Mouse (Mus musculus) ES-E14 (cell line): ENCODE data around the gene 0610010K14Rik.

Experiments
- CHD2 ChIP-seq: IDR thresholded peaks from 2 replicates; pipeline ENCODE4 v1.6.1; 2014; ENCODE audit warnings: mild to moderate bottlenecking, low read depth, low read length, inconsistent platforms
- ZC3H11A ChIP-seq: IDR thresholded peaks from 2 replicates; pipeline ENCODE4 v1.6.1; 2012; ENCODE audit warnings: low read depth, mild to moderate bottlenecking, inconsistent platforms, low read length, borderline replicate concordance
- ZNF384 ChIP-seq: IDR thresholded peaks from 2 replicates; pipeline ENCODE4 v1.6.1; 2012; ENCODE audit warnings: low read depth, low read length, inconsistent platforms

DNA sequence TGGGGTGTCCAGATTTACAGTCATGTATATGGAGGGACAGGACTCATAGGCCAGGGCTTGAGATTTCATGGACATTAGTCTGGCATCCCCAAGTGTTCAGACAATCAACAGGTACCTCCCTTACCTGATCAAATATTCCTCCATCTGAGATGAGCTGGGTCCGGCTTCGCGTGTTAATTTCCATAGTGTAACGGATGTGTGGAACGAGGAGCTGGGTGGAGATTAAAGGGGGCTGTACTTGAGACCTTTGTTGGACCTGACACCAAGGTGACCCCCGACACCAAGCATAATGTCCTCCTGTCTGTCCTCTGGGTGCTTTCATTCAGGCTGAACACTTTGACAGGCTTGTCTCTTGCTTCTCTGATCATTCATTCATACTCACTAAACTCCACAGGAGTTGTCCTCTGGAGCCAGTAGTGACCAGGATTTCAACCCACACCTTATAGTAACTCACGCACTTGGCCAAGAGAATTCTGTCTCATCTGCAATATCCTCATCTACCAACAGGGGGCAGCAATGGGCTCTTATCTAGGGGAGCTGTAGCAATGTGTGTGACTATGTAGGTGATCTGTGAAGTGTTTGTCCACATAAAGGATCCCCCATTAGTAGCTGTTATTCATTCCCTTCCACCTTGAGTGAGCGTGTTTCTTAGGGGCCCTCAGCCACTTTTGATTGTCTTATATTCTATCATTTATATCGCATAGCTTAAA is 9.6 kb upstream of the 0610010K14Rik start:
- TF ChIP-seq CHD2 (no peak), ZNF384 (no peak), ZC3H11A (no peak)
